Mouse (Mus musculus): ENCODE measurements around the gene Dhx34.

Gene Dhx34

DNA sequence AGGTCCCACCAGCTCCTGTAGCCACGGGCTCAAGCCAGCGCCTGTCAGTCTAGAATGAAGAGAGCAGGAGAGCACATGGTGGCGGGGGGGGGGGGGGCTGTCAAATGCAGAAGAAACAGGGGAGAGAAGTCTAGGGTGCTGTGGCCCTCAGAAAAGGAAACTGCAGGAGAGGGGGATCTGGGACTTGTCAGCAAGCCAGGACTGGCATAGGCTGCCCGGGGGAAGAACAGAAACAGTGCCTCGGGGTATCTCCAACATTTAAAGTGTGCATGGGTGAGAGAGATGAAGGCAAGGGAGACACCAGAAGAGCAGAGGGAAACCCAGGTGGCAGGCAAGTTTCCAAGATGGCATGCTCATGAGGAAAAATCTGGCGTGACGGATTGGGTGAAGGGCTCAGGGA, 59.8 kb downstream of the Dhx34 start:
- no peak for DNase-seq (ENCODE audit: low spot score in 2 of 2)

GRCm38 (mm10) chr7:16161302-16161701, 60.5 kb downstream of the Dhx34 start:
- DNase-seq (ENCODE audit: low spot score in 2 of 2) = no peak

DNA sequence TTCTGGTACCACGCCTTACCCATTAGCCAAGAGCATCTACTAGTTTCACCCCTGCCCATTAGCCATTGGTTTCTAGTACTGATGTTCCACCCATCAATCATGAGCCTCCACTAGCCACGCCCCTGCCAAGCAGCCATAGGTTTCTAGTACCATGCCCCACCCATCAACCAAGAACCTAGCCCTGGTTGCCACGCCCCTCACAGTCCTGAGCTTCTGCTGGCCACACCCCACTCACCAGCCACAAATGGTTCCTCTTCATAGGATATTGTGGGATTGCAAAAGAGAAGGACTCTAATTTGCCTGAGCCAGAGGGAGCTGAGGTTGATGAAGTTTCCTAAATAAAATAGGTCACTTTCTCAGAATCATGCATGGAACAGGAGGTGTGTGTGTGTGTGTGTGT, 61.1 kb downstream of the Dhx34 start:
- DNase-seq (ENCODE audit: low spot score in 2 of 2) = no peak

DNA sequence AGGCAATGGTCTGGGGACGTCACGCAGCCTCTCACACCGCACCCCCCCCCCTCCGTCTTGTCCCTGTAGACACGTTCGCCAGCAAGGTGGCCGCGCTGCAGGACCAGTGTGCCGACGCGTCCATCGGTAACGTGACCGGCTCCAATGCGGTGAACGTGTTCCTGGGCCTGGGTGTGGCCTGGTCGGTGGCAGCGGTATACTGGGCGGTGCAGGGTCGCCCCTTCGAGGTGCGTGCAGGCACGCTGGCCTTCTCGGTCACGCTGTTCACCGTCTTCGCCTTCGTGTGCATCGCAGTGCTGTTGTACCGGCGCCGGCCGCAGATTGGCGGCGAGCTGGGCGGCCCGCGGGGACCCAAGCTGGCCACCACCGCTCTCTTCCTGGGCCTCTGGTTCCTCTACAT, 63.1 kb downstream of the Dhx34 start:
- no peak for DNase-seq (ENCODE audit: low spot score in 2 of 2)

DNA sequence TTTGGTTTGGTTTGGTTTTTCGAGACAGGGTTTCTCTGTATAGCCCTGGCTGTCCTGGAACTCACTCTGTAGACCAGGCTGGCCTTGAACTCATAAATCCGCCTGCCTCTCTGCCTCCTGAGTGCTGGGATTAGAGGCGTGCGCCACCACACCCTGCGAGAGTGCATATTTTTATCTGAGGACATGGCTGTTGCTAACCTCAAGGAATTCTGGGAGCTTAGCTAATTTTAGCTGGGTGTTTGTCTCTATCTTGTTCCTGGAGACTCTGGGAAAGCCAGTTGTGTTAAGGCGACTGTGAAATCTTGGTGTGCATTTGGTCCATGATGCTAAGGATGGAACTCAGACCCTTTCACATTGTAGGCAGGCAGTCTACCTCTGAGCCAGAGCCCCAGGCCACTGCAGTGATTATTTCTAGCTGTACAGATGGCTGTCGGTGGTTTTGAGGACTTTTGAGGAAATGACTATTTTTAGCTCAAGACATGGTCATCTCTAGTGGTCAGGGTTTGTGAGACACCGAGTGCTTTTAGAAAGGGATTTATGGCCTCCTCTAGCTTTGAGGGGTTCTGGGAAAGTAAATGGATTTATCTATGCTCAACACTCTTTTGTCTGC, 65.6 kb downstream of the Dhx34 start:
- peak; percentile 17 to 37 for DNase-seq (ENCODE audit: low spot score in 2 of 2)

GRCm38 (mm10) chr7:16155132-16155872, 66.5 kb downstream of the Dhx34 start:
- peak; percentile 46 to 70 for DNase-seq (ENCODE audit: low spot score in 2 of 2)

DNA sequence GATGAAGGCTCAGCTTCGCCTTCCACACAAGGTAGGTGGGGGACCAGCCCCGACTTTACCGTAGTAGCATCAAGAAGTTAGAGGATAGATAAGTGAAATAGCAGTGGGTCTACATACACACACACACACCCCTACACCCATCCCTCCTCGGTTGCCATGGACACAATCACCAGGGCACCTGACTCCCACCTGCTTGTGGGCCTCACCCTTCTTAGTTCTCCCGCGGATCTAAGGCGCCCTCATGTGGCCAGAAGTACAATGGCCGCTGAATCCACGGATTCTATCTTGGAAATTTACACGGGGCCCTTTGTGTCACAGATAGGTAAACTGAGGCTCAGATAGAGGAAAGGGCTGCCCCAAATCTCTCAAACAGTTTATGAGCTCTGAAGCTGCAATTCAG, 68.3 kb downstream of the Dhx34 start:
- DNase-seq (ENCODE audit: low spot score in 2 of 2) = peak in 1 of 2 experiments; percentile 18

DNA sequence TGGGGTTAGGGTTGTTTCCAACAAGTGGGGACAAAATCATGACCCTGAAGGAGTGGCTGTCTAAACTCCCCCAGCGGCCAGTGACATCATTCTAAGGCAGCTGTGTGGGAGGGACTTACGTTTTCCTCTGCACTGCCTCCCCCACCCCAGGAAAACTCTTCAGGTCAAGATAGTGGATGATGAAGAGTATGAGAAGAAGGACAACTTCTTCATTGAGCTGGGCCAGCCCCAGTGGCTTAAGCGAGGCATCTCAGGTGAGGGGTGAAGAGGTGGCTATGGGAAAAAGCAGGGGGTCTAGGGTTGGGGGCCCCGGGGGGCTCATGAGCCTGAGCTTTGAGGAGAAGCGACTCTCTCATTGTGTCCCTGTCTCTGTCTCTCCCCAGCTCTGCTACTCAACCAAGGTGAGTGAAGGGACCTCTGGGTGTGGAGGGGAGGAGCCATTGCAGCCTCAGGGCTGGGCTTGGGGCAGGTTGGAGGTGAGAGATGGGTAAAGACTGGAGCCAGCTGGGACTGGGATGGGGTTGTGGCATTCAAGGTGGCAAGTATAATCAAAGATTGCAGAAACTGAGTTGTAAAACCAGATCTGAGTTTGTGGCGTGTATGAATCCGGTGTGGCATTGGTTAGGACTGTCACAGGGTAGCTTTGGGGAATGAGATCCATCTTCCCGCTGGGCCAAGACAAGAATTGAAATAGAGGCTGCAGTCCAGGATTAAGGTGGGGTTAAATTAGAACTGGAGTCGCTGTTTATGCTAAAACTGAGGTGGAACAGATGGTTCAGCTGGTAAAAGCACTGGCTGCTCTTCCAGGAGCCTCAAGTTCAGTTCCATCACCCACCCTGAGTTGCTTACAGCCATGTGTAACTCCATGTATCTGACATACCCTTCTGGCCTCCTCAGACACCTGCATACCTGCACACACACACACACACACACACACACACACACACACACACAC, 71.4 kb downstream of the Dhx34 start:
- no peak for DNase-seq (ENCODE audit: low spot score in 2 of 2)

DNA sequence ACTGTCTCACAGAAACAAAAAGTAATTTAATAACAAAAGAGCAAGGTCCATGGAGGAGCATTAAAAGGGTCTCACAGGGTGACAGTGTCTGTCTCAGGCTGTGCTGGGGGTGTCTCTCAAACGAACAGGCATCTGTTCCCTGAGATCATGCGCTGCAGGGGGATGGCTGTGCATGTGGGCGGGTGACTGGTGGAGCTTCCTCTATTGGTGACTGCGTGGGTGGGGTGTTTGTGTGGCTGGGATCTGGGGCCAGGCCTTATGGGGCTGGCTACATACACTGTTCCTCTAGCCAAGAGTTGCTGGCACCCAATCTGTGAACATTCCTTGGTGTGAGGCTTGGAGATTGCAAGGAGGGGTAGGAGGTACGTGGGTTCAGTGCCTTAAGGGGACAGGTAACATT, 72.6 kb downstream of the Dhx34 start:
- DNase-seq (ENCODE audit: low spot score in 2 of 2) = no peak

GRCm38 (mm10) chr7:16147643-16148042, 74.2 kb downstream of the Dhx34 start:
- DNase-seq (ENCODE audit: low spot score in 2 of 2) = no peak
